8 mouse cellular contexts compared by ENCODE assay signal in the genomic region with DNA sequence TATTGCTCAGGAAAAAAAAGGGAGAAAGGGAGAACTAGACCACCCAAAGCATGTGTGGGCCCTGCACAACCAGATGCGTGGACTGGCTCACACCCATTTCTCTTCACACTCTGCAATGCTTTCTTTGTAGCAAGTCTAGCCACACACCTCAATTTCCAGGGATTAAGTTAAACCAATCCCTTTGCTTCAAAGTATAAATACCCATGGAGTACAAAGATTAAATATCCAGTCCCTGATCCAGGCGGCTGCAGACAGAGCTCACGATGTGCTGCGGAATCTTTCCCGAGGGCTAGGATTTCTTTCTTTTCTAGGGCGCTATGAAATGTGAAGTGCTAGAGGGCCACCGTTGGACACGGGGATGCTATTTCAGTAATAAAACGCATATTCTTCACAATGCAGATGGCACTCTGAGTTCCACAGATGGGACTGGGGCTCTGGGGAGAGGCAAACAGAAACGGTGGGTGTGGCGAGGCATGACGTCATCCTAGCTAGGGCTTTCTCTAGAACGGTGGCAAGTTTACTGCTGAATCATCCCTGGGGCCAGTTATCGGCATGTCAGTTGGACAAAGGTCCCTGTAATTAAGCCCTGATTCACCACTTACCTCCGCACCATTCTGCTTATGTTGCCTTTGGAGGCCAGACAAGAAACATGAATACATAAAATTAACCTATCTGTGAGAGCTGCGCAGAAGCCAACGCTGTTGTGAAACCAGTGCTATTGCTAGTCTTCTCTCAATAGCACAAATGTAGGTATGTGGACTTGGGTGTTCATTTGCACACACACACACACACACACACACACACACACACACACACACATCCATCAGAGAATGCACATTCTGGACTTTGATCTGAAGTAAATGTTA. TPM values are rescaled to one million over a fixed set of nuclear protein-coding genes. Genes with fewer than 3 reads are reported as not detected.
DNase-seq lines count a peak whose midpoint lies in the region; ATAC-seq and TF ChIP-seq lines count a peak whose summit lies in the region.

No protein-coding gene starts in this region.

- 57% methylated on average over 17 of the region's 17 CpGs for WGBS in kidney, embryonic 14.5 days
- 57% methylated on average over 17 of the region's 17 CpGs for WGBS in limb, embryonic 14.5 days
- WGBS in neural tube, embryonic 15.5 days = 41% methylated on average over 17 of the region's 17 CpGs

- no peaks in the 10 kb centered on the region for H3K4me1 ChIP-seq in kidney, embryonic 14.5 days (ENCODE audit: control insufficient read depth, insufficient read depth, low read length)
- no peaks in the 10 kb centered on the region for H3K4me1 ChIP-seq in limb, embryonic 14.5 days (ENCODE audit: control insufficient read depth, insufficient read depth, low read length)
- H3K4me1 ChIP-seq in neural tube, embryonic 15.5 days = peaks cover 7% of the 10 kb centered on the region; the same call in 1 of the 2 replicates

- no peaks in the 10 kb centered on the region for H3K27me3 ChIP-seq in kidney, embryonic 14.5 days (ENCODE audit: control insufficient read depth, insufficient read depth, low read length)
- no peaks in the 10 kb centered on the region for H3K27me3 ChIP-seq in limb, embryonic 14.5 days (ENCODE audit: control insufficient read depth, insufficient read depth, low read length)
- H3K27me3 ChIP-seq in neural tube, embryonic 15.5 days (replicated peaks) = no peaks in the 10 kb centered on the region

- no peak for TF ChIP-seq POLR2A in limb, embryonic 14.5 days (IDR thresholded peaks at IDR 0.05; ENCODE audit: borderline replicate concordance, extremely low read depth, insufficient read depth, insufficient read length)

- no peak overlapping the region for H3K9ac ChIP-seq in kidney, embryonic 14.5 days (ENCODE audit: low read depth, low read length)
- no peak overlapping the region for H3K9ac ChIP-seq in limb, embryonic 14.5 days (ENCODE audit: low read depth, low read length, severe bottlenecking)
- no peak overlapping the region for H3K9ac ChIP-seq in neural tube, embryonic 15.5 days (replicated peaks)

- H3K4me3 ChIP-seq in kidney, embryonic 14.5 days (ENCODE audit: low read length) = no peak overlapping the region
- no peak overlapping the region for H3K4me3 ChIP-seq in limb, embryonic 14.5 days (replicated peaks; ENCODE audit: low read length)
- no peak overlapping the region for H3K4me3 ChIP-seq in neural tube, embryonic 15.5 days (replicated peaks)

- peak; percentile 61 for ATAC-seq in granulocyte monocyte progenitor cell, adult 5-6 weeks (replicated peaks; ENCODE audit: poor library complexity, severe bottlenecking)
- 0 out of 2 replicates have a peak, but pooled peaks have one; percentile 28 for ATAC-seq in kidney, embryonic 14.5 days (ENCODE audit: low FRiP score, low TSS enrichment)
- ATAC-seq in limb, embryonic 14.5 days (ENCODE audit: low FRiP score, low read depth) = peak; percentile 82; the same call in 1 of the 2 replicates
- ATAC-seq in neural tube, embryonic 15.5 days (ENCODE audit: low FRiP score) = 0 out of 2 replicates have a peak, but pooled peaks have one; percentile 51

- H3K36me3 ChIP-seq in kidney, embryonic 14.5 days (ENCODE audit: control insufficient read depth, insufficient read depth, low read length) = no peaks in the 10 kb centered on the region
- H3K36me3 ChIP-seq in limb, embryonic 14.5 days (ENCODE audit: control insufficient read depth, insufficient read depth, low read length) = no peaks in the 10 kb centered on the region
- no peaks in the 10 kb centered on the region for H3K36me3 ChIP-seq in neural tube, embryonic 15.5 days

- peak; percentile 19 to 32 for DNase-seq in B cell, adult 2 months
- peak; percentile 76 for DNase-seq in R1 (ENCODE audit: low read depth, low spot score)
- peak; percentile 32 for DNase-seq in embryo, embryonic 10.5 days (ENCODE audit: low spot score)
- DNase-seq in limb, embryonic 14.5 days (ENCODE audit: low spot score) = peak; percentile 36
- no peak for DNase-seq in ovary, postnatal 14 days (ENCODE audit: low spot score)

- H3K27ac ChIP-seq in kidney, embryonic 14.5 days (ENCODE audit: low read depth, low read length) = no peak overlapping the region
- no peak overlapping the region for H3K27ac ChIP-seq in limb, embryonic 14.5 days (replicated peaks; ENCODE audit: low read depth, low read length)
- H3K27ac ChIP-seq in neural tube, embryonic 15.5 days (replicated peaks) = peak overlapping the region; percentile 63

- peak overlapping the region; percentile 6; the same call in 1 of the 2 replicates for H3K4me2 ChIP-seq in kidney, embryonic 14.5 days (replicated peaks; ENCODE audit: low read depth, low read length)
- H3K4me2 ChIP-seq in limb, embryonic 14.5 days (replicated peaks; ENCODE audit: low read depth, low read length, severe bottlenecking) = no peak overlapping the region
- H3K4me2 ChIP-seq in neural tube, embryonic 15.5 days = peak overlapping the region; percentile 36

- H3K9me3 ChIP-seq in kidney, embryonic 14.5 days (ENCODE audit: control insufficient read depth, low read length) = no peaks in the 10 kb centered on the region
- no peaks in the 10 kb centered on the region for H3K9me3 ChIP-seq in limb, embryonic 14.5 days (ENCODE audit: control insufficient read depth, low read length)
- H3K9me3 ChIP-seq in neural tube, embryonic 15.5 days (replicated peaks) = no peaks in the 10 kb centered on the region

RNA-seq across cellular contexts. Expression of a gene that starts 47.3 kb away (rescaled TPM):
- total RNA-seq in granulocyte monocyte progenitor cell, adult 5-6 weeks (2014; fragmentation: Nextera tagmentation) = 276 TPM in 2 replicates
- 73.9 and 112 TPM in 2 replicates for total RNA-seq in granulocyte monocyte progenitor cell, adult 5-6 weeks (2017)
- polyA plus RNA-seq in kidney, embryonic 14.5 days (2014; fragmentation: Nextera tagmentation; extraction: Ambion mirVana) = 344 and 424 TPM in 2 replicates
- 69.7 and 98.3 TPM in 2 replicates for polyA plus RNA-seq in limb, embryonic 14.5 days (2012; rRNA removed)
- 393 and 400 TPM in 2 replicates for polyA plus RNA-seq in limb, embryonic 14.5 days (2014; fragmentation: Nextera tagmentation; extraction: Ambion mirVana)
- 457 and 498 TPM in 2 replicates for polyA plus RNA-seq in neural tube, embryonic 15.5 days (2015; fragmentation: Nextera tagmentation; extraction: Ambion mirVana)

Comparison
In these comparisons a context has a peak if more than half of its experiments do, and no peak if none do; other contexts are left out.
1. ATAC-seq: peak in every context shown above with its lines; median percentile 82 in limb, embryonic 14.5 days; 61 in granulocyte monocyte progenitor cell, adult 5-6 weeks; 51 in neural tube, embryonic 15.5 days; 28 in kidney, embryonic 14.5 days.